Mouse (Mus musculus) left cerebral cortex, postnatal 14 days (tissue): Measurements from ENCODE around the gene Gm37240. TPM values are rescaled to one million over a fixed set of nuclear protein-coding genes. Genes with fewer than 3 reads are reported as not detected.

Source experiments
- DNase-seq, 2 experiments: peaks; one replicate each; pipeline ENCODE4 v3.0.0; 2021 to 2022; ENCODE audit warnings: low spot score in 2 of 2, mixed read lengths in 1 of 2
- intact Hi-C: fragments of 180-260 bp; cut with DNase I; formaldehyde crosslinking; loops from one replicate; pipeline ENCODE4 v1.15.1; 2025
- total RNA-seq, 2 experiments: library from RNA; stranded (reverse); gene quantifications; 2 replicates each; pipeline ENCODE4 v1.2.3; 2021

Gm37240 gene
- total RNA-seq, 2 experiments from 2014 or later: 1.9 to 3.2 TPM

DNA sequence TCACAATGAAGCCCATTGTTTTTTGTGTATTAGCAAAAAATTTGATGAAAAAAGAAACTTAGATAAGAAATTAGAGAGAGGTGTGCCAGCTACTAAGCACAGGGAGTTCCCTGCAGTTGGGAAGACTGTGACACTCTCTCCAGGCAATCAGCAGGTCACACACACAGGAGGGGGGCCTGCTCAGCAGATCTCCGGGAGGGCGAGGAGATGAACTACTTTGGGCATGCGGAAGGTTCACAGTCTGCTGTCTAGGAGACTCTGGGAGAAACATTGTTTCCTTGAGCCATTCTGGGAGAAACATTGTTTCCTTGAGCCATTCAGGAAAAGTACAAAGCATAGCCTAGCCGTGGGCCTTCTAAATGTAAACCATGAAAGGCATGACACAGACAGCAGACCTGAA lies 1244.4 kb downstream of the Gm37240 start:
- intact Hi-C loops: no loop called here

GRCm38 (mm10) chr3:84641391-84641790 lies 1245.9 kb downstream of the Gm37240 start:
- no peak for DNase-seq
- intact Hi-C loops: no loop called here

More for the DNA sequence above, 1244.4 kb downstream of the Gm37240 start:
- DNase-seq: no peak

DNA sequence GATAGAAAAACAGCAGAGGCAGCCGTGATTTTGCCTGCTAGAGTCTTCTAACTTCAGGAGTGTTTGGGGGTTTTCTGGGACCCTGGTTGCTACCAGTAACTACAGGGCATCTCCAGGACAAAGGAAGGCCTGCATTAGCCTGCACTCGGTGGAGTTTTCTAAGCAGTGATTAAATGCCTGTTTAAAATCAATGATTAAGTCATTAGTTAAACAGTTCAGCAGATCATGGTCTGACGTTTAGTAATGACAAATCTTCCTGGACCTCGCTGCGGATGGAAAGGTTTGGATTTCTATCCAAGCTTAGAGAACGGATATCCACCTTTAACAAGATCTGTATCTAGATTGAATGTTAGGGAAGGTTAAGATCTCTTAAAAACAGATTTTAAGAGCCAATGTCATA lies 1246.8 kb downstream of the Gm37240 start:
- intact Hi-C loops: no loop called here
- DNase-seq: no peak

- no peak for DNase-seq
- intact Hi-C loops: no loop called here
Measured at GRCm38 (mm10) chr3:84639767-84640500, 1247.4 kb downstream of the Gm37240 start.

DNA sequence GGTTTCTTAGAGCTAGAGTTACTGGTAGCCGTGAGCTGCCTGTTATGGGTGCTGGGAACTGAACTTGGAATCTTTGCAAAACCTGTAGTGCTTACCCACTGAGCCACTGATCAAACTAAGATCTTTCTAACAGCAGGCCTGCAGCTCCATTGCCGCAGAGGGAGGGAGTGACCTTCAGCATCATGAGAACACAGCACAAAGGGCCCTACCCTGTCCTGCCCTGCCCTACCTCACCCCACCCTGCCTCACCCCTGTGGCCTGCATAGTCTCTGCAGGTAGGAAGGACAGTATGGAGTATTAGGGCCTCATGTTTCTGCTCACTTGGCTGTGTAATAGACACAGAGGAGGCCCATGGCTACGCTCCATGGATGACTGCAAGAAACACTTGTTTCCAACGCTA lies 1248.5 kb downstream of the Gm37240 start:
- no peak for DNase-seq
- intact Hi-C loops: no loop called here

GRCm38 (mm10) chr3:84637890-84638578 lies 1249.3 kb downstream of the Gm37240 start:
- DNase-seq: no peak
- intact Hi-C loops: no loop called here

DNA sequence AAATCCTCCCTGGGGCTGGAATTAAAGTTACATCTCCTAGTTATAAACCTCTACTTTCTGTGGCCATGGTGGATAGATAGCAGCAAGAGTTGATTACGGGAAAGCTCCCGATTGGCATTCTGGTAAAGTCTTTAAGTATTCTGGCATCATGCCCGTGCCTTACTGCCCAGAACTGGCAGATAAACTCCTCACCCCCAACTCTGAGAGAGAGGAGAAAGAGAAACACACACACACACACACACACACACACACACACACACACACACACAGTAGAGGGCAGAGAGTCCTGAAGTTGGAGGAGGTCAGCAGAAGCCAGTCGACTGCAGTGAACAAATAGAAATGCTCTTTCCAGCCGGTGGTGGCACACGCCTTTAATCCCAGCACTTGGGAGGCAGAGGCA lies 1250.2 kb downstream of the Gm37240 start:
- intact Hi-C loops: no loop called here
- no peak for DNase-seq

GRCm38 (mm10) chr3:84631586-84631985 lies 1255.7 kb downstream of the Gm37240 start:
- intact Hi-C loops: no loop called here
- no peak for DNase-seq

- intact Hi-C loops: no loop called here
- no peak for DNase-seq
Measured at GRCm38 (mm10) chr3:84622026-84622425, 1265.3 kb downstream of the Gm37240 start.

GRCm38 (mm10) chr3:84619725-84620124 lies 1267.6 kb downstream of the Gm37240 start:
- intact Hi-C loops: loop anchor here (5.0 to 10.0 kb wide), 3 partner anchors 73 to 265 kb away; no protein-coding TSS in a partner anchor
- no peak for DNase-seq

DNA sequence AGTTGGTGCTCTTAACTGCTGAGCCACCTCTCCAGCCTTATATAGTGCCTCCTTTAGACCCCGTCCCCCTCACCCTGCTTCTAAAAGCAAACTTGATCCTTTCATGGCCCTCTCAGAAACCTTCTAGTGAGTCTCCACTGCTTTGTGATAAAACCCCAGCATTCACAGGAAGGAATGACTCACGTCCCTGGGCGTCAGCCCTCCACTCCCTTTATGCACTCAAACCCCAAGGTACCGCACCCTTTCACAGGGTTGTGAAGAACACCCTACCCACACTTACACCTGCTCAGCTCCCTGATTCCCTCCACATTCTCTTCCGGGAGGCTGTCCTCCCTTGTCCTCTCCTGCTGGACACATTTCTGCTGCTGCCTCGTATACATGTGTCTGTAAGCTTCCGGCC lies 1268.3 kb downstream of the Gm37240 start:
- intact Hi-C loops: loop anchor here (5.0 to 10.0 kb wide), 3 partner anchors 73 to 266 kb away; no protein-coding TSS in a partner anchor
- DNase-seq: no peak

GRCm38 (mm10) chr3:84618627-84619026 lies 1268.7 kb downstream of the Gm37240 start:
- DNase-seq: no peak
- intact Hi-C loops: loop anchor here (5.0 to 10.0 kb wide), 3 partner anchors 74 to 266 kb away; no protein-coding TSS in a partner anchor

DNA sequence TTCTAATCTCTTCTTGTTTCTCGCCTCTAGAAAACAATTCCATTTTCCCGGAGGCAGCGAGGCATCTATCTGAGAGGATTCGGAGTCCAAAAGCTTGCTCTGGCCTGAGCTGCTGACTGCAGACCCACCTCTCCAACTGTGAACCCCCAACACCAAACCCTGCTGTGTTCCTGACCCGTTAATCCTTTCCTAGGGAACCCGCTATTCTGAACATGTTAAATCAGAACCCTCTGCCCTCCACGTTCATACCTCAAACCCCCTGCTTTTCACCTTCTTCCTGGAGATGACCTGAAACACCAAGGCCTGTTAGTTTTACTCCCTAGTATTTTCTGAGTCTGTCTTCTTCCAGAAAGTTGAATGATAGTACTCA lies 1271.5 kb downstream of the Gm37240 start:
- intact Hi-C loops: loop anchor here (5.0 to 10.0 kb wide), 3 partner anchors 76 to 269 kb away; no protein-coding TSS in a partner anchor
- no peak for DNase-seq

DNA sequence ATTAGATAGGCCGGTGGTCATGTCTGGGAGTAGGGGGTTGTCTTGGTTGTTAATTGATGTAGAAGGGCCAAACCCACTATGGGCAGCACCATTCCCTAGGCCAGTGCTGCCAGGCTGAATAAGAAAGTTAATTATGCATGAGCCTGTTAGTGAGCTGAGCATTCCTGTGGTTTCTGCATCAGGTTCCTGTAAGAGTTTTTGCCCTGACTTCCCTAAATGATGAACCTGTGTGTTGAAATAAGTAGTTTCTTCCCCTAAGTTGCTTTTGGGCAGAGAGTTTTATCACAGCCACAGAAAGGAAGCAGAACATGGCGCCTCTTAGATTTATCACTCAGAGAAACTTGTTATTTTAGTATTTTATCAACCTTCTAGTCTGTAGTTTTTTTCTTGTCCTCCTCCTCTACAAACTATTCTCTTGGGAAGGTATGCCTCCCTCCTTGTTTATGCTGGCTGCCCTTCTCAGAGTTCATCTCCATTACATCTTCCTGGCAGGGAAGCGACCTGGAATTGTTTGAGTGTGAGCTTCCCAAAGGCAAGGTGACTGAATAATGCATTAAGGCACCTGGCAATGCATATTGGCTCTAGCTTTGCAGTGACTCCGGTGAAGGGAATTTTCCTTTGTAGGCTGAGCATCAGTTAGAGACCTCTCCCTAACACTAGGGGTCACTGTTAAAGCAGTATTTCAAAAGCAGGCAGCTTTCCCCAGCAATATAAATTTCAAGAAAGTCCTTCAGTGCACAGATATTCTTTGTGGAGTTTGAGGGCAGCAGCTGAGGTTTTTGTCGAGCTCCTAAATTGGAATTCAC lies 1272.1 kb downstream of the Gm37240 start:
- DNase-seq: peak; percentile 50 to 55
- intact Hi-C loops: loop anchor here (5.0 to 10.0 kb wide), 3 partner anchors 77 to 270 kb away; no protein-coding TSS in a partner anchor

DNA sequence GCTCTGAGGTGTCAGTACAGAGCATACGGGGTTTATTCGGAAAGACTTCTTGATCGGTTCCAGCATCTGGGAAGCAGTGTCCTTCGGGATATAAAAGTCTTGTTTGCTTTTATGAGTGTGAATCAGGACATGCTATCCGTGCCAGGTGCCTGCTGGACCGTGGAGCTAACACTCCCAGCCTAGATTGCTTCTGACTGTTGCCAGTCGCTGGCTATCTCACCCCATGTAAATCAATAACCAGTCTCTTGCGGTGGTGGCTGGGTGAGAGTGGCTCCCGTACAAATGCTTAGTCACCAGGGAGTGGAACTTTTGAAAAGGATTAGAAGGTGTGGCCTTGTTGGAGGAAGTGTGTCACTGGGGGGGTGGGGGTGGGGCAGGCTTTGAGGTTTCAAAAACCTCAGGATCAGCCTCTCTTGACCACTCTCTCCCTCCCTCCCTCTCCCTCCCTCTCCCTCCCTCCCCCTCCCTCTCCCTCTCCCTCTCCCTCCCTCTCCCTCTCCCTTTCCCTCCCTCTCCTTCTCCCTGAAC lies 1277.1 kb downstream of the Gm37240 start:
- intact Hi-C loops: loop anchor here (10.0 kb wide), 2 partner anchors 235 to 275 kb away; no protein-coding TSS in a partner anchor
- no peak for DNase-seq

- DNase-seq: no peak
- intact Hi-C loops: no loop called here
Measured at GRCm38 (mm10) chr3:84603212-84603611, 1284.1 kb downstream of the Gm37240 start.

GRCm38 (mm10) chr3:84602759-84603158 lies 1284.6 kb downstream of the Gm37240 start:
- DNase-seq: no peak
- intact Hi-C loops: no loop called here

DNA sequence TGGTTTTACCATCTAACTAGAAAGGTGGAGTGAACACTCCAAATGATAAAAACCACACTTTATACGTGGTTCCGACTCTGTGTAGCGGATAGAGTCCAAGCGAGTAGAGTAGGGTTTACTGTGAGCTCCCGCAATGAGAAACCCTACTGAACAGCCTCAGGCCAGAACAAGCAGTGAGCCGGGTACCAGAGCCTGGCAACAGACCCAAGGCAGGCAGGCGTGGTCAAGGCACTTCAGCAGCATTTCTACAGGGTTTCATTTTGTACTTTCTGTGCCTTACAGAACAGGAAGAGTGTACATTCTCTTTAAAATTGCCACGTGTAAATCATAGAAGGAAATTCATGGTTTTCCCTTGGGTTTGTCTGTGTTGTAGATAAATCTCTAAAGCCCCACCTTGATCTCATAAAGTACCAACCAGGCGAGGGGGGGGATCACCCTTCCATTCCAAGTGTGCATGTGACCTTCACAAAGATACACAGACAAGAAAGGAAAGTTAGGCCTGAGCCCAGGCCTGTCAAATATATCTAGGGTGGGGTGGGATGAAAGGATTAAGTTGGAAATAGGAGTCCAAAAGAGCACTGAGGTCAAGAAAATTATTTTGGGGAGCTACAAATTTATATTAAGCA lies 1285.3 kb downstream of the Gm37240 start:
- intact Hi-C loops: no loop called here
- no peak for DNase-seq

DNA sequence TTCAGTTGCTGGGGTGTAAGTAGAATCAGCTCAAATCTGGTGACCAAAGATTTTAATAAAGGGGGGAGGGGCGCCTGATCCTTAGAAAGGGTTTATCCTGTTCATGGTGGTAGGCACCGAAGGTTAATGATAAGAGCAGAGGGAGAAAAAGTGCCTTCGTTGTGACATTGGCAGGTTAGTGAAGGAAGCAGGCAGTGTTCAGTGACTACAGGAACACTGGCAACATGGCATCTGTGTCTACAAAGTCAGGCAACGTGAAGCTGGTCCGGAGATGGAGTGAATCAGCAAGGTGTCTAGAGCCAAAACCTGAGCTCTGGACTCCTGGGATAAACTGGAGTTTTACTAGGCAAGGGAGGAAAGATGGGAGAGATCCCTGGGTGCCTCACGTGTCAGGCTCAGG lies 1288.6 kb downstream of the Gm37240 start:
- intact Hi-C loops: no loop called here
- no peak for DNase-seq
